Mouse (Mus musculus) liver, embryonic 14.5 days (tissue): ENCODE data around the gene Itpripl2.

Source experiments
- CTCF ChIP-seq: IDR thresholded peaks from 2 replicates; pipeline ENCODE4 v1.5.1; 2016; ENCODE audit warnings: antibody characterized with exemption, low read depth, control low read depth
- EP300 ChIP-seq: IDR thresholded peaks from 2 replicates; pipeline ENCODE4 v1.6.1; 2016; ENCODE audit warnings: antibody characterized with exemption, low read depth

GRCm38 (mm10) chr7:118472886-118473285 is 18.9 kb downstream of the Itpripl2 start:
- no peak for TF ChIP-seq CTCF
- no peak for TF ChIP-seq EP300
